Mouse (Mus musculus) cerebral cortex, adult 2 months (tissue): ENCODE measurements around the gene Ear6.

Experiments used
- WGBS: fragments of 180-500 bp; shearing (Covaris S2); methylation state at CpG from one replicate; pipeline ENCODE4 v1.1.7; 2018; 5-methylcytosine and 5-hydroxymethylcytosine counted together

Gene Ear6

DNA sequence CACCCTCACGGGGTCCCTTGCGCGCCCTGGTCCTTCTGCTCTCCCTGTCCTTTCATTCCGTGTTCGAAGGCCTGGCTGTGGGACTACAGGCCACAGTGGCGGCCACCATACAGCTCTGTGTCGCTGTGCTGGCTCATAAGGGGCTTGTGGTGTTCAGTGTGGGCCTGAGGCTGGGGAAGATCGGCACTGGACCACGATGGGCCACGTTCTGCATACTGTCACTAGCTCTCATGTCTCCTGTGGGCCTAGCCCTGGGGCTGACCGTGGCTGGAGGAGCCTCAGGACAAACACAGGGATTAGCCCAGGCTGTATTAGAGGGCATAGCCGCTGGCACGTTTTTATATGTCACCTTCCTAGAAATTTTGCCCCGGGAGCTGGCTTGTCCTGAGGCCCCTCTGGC lies 41.6 kb downstream of the Ear6 start:
- WGBS: 86% methylated on average over 14 of the region's 14 CpGs

GRCm38 (mm10) chr14:51896019-51896418 lies 42.5 kb downstream of the Ear6 start:
- WGBS: 82% methylated on average over 6 of the region's 6 CpGs

- WGBS: 47% methylated on average over 8 of the region's 8 CpGs
Measured at GRCm38 (mm10) chr14:51896539-51897170, 43.2 kb downstream of the Ear6 start.

GRCm38 (mm10) chr14:51899351-51899750 lies 45.9 kb downstream of the Ear6 start:
- WGBS: 97% methylated on average over 1 of the region's 1 CpGs

- WGBS: 58% methylated on average over 9 of the region's 9 CpGs
Measured at GRCm38 (mm10) chr14:51902806-51903710, 49.6 kb downstream of the Ear6 start.

DNA sequence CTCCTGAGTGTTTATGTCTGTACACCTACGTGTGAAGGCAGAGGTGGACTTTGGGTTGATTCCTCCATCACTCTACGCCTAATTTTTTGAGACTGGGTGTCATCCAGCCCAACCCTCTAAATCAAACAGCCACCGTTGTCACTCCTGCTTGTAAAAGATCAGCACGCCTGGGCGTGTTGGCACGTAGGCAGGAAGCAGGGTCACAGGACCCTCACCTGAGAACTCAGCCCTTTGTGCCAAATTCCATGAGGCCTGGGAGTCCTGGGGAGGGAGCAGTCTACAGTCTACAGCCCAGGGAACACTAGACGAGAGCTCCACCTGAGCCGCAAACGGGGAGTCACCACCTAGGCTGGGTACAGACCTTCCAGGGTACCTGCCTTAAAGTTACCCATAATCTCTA lies 50.3 kb downstream of the Ear6 start:
- WGBS: 90% methylated on average over 9 of the region's 9 CpGs
